Mouse (Mus musculus) frontal cortex, postnatal 10 days (tissue): ENCODE measurements around the gene Mpv17.

Experiments
- DNase-seq, 2 experiments: peaks; one replicate each; pipeline ENCODE4 v3.0.0; 2022; ENCODE audit warnings: low spot score in 2 of 2, mixed read lengths in 1 of 2

Gene Mpv17

DNA sequence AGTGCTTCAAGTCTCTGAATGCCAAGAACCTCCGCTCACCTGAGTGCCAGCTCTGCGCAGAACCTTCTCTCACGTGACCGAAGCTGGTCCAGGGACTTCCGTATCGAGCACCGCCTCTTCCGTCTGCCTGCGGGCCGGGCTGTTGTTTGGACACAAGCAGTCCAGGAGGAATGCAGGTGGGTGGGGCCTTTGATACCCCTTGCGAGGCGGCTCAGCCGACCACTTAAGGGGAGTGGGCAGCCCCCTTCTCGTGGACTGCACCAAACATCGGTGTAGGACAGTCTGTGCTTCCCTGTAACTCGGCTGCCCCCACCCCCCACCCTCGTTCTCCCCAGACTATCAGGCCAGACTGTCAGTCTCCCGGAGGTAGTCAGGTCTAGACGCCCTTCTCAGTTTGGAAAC is at the start of gene Mpv17:
Mpv17 (minus strand) TSS at position 100 of the 402 bp plus-strand sequence.
- peak; percentile 76 to 77 for DNase-seq

DNA sequence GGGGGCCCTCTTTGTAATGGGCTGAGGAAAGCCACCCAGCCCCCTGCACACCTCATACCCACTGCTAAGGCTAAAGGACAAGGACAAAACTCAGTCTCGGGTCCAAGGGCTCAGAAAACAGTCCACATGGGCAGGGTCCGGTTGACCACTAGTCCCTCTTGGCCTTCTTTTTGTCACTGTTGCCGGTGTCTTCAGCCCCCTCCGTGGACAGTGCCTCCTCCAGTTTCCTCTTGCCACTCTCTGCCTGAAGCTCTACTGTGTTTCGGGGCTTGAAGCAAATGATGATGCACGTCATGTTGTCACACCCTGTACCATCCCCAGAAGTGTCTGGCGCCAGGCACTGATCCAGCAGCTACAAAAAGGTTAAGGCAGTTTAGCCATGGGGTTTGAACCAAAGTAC is 48.9 kb upstream of the Mpv17 start:
- no peak for DNase-seq

DNA sequence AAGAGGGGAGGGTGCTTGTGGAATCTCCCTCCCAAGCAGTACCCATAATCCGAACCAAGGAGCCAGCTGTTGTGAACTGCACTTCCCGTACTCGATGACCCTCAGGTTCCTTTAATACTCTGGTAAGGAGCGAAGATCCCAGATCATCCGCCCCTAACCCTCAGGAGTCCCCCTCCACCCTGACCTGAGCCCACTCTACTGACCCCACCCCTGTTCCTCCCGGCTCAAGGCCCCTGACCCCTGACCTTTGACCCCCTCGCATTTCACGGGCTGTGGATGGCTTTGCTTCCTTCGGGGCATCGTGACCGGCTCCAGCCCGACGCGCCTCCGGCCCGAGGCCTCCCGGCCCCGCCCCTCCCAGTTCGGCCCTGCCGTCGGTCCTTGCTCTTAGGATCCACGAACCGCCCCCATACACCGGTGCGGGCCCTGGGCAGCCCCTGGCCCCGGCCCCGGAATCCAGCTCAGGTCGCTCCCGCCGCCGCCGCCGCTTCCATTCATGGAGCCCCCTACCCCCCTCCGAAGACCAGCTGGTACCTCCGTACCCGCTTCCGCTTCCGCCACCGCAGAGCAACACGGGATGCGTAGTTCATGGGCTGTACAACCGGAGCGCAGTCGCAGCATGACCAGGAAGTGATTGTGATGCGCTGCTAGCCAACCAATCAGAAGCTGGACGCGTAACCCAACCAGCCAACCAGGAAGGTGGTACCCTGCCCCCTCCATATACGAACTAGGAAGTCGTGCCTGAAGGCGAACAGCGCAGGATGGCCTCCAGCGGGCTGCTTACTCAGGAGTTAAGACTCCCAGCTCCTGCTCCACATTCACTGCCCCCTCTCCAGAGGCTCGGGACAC is 47.9 kb upstream of the Mpv17 start, which contains the start of gene Zfp513:
Zfp513 (minus strand) TSS at position 562 of the 849 bp plus-strand sequence.
- DNase-seq, result peak; percentile 96 to 99

DNA sequence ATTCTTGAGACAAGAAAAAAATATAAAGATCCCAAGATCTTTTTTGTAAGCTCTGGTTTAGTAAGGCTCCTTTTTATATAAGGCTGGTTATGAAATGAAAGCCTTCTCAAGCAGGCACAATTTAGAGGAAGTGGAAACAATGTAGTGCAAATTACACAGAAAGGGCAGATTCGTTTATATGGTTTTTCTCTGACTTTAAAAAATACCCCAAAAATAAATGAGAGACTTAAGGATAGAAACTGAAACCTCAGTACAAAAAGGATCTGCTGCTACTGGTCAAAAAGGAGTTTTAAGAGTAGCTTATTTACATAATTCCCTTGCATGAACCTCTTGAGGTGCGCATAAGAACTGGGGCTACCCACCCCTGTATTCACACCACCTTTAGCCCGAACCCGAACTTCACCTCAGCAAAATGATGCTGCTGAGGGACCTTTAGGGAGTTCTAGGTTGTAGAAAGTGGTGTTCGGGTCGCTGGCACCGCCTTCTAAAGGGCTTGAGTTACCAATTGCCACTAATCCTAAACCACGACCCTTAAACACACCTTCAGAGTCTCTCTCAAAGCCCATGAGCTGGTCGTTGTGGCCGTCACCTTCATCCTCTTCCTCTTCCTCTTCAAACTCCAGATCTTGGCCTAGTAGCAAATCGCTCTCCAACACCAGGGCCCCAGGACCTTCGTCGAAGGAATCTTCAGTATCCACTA is 47.1 kb upstream of the Mpv17 start:
- DNase-seq, result no peak

DNA sequence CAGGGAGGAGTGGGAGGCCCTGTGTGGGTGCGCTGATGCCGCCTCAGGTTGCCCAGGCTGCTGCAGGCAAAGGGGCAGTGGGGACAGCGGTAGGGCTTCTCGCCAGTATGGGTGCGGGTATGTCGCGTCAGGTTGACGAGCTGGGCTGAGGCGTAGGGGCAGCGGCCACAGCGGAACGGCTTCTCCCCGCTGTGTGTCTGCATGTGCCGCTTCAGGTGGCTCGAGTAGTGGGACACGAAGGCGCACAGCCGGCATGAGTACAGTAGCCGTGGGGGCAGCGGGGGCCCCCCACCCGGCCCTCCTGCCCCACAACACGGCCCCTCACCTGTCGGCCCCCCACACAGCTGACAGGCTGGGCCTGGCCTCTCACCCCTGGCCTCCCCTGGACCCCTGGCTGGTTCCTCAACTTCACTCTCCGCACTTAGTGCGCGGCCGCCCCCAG is 46.3 kb upstream of the Mpv17 start:
- peak in 1 of 2 experiments; percentile 45 for DNase-seq

DNA sequence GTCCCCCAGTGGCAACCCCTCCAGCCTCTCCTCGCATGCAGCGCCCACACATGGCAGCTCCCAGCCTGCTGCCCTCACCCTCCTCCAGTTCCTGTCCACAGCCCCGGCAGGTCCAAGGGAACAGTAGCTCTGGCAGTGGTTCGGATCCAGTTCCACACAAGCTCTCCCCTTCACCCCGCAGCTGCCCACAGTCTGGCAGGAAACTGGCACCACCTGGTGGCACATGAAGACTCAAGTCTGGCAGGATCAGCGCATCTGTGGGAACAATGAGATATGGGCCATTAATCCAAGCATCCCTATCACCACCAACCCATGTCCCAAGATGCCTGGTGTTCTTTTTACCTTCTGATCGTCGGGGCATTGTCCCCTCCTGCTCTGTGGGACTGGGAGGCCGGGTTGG is 45.8 kb upstream of the Mpv17 start:
- no peak for DNase-seq

DNA sequence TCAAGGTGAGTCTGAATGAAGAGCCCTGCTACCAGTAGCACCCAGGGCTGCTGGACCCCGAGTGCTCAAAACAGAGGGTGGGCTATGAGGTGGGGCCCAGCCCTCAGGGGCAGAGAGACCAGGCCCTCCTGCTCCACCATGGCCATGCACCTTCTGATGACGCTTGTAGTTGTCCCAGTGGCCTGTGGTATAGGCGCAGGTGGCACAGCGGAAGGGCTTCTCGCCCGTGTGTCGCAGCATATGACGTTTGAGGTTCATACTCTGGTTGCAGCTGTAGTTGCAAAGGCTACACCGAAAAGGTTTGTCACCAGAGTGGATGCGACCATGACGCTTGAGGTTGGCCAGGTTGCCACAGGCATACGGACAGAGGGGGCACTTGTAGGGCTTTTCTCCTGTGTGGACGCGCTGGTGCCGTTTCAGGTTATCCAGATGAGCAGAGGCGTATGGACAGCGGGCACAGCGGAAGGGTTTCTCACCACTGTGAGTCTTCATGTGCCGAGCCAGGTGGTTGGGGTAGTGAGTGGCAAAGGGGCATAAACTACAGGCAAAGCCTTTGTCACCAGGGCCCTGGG is 45.4 kb upstream of the Mpv17 start:
- DNase-seq, result no peak

DNA sequence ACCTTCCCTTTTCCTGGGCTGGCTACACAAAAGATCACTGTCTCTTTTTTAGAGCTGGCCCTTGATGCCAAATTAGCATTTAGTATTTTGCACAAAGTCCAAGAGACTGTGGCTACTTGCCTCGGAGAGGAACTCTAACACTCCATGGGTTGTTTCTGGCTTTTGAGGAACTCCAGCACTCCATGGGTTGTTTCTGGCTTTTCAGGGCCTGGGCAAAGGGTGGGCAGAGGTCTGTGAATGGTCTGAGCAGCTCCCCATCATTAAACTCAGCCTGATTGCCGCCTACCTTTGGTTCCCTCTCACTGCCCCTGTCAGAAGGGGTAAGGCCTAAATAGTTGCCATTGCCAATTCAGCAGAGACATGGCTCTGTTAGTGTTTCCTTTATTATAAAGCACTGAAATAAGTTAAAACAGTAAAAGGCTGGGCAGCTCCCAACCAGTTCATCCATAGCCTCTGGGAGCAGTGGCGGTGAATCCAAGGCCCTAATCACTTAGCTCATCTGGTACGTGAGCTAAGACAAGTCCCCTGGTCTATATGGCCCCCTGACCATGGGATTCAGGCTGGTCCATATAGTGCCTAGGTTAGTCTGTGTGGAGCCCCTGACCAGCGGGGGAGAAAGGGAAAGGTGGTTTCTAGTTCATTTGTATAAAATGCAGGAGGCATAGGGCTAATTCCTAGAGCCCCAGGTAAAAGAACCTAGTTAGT is 44.7 kb upstream of the Mpv17 start:
- no peak for DNase-seq

DNA sequence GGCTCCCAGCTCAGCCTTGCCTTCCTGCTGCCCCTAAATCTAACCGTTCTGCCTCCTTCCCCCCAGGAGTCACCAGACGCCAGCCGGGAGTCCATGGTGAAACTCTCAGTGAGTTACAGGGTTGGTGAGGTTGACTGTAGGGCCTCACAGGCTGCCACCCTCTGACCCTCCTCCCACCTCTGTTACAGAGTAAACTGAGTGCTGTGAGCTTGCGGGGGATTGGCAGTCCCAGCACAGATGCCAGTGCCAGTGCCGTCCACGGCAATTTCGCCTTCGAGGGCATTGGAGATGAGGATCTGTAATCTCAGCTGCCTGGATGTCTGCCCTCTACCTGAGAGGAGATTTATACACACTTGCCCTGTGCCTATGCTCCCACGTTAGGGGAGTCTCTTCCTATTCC is 44.1 kb upstream of the Mpv17 start:
- no peak for DNase-seq

DNA sequence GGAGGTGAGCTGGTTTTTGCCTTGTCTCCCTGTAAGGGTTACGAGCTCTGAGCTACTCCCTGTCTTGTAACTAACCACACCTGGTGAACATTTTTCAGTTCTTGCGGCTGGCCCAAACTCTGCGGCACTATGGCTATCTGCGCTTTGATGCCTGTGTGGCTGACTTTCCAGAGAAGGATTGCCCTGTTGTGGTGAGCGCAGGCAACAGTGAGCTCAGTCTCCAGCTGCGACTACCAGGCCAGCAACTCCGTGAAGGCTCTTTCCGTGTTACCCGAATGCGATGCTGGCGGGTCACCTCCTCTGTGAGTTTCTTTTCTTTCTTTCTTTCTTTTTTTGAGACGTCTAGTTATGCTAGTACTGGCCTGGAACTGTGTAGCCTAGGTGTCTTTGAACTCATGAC is 43.0 kb upstream of the Mpv17 start:
- no peak for DNase-seq

DNA sequence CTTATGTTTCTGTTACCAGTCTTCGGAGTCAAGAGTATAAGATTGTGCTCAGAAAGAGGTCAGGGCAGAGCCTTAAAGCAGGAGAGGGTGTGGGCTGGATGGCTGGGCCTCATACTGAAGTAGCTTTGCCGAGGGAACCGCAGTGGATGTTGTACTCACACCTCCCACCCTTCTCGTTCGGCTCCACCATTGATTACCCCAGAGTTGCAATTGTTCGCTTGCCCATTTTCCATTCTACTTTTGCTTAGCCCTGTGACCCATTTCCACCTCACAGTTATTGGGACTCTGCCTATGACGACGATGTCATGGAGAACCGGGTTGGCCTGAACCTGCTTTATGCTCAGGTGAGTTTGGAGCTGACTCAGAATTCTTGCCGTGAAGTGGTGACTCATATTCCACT is 42.2 kb upstream of the Mpv17 start:
- DNase-seq, result no peak

DNA sequence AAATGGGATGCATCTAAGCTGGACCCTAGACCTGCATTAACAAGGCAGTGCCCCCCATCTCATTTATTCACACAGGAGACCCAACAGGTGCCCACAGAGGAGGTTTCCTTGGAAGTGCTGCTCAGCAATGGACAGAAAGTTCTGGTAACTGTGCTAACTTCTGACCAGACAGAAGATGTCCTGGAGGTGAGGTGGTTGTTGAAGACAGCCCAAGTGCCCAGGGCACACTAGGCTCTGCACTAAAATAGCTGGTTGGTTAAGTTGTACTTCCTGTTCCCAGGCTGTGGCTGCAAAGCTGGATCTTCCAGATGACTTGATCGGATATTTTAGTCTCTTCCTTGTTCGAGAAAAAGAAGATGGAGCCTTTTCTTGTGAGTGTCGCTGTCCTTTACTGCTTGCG is 41.6 kb upstream of the Mpv17 start:
- no peak for DNase-seq

DNA sequence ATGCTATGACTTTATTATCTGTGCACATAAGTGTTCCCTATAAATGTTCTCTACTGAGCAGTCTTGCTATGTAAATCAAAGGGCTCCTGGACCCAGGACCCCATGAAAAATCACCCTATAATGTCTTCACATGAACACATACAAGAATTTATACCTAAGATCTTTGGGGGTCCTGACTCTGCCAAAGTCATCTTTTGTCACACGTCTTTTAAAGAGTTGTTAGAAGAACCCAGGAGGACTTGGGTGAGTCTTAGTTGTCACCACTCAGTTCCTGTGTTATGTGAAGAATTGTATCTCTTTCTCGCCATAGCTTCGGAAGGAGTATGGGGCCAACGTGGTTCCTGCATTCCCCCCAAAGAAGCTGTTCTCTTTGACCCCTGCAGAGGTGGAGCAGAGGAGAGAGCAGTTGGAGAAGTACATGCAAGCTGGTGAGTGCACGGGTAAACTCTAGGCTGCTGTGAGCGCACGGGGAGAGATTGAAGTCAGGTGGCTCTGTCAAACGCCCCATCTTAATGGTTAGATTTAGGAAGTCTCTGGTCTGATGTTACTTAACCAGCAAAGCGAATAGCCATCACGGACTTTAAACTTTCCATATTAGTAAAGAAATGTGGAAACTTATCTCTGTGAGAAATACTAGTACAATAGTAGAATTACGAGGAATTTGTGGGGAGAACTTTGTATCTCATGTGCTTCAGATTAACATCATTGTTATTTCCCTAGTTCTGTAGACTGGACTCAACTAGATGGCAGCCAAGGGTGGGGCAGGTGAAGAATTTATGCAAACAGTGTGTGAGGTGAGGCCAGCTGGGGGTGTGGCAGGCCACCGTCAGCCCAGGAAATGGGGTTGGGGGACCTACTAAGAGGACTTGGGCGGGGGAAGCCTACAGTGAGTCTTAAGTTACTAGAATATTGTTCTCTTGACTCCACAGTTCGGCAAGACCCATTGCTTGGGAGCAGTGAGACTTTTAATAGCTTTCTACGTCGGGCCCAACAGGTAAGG is 40.7 kb upstream of the Mpv17 start:
- no peak for DNase-seq

DNA sequence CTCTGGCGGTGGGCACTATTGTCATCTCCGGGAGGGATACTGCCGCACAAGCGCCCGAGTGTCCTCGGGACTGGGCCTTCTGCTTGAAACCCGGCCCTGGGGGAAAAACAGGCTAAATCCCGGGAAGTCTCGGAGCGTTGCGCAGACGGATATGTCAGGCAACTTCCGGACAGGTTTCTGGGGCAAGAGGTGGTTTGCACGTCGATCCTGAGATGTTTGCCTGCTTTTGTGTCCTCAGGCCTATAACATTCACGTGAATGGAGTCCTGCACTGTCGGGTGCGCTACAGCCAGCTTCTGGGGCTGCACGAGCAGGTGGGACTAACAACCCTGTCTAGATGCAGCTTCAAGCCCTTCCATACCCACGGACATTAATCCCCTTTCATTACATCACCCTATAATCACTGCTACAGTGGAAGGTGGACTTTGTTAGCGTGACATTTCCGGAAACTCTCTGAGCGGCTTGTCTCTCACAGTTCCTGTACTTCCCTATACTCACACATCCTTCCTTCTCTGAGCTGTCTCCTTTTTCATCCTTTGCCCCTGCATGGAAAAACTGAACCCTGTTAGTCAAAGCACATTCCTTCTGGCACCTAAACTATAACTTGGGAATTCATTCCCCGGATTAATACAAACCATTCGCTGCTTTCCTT is 39.7 kb upstream of the Mpv17 start:
- peak in 1 of 2 experiments; percentile 20 for DNase-seq

DNA sequence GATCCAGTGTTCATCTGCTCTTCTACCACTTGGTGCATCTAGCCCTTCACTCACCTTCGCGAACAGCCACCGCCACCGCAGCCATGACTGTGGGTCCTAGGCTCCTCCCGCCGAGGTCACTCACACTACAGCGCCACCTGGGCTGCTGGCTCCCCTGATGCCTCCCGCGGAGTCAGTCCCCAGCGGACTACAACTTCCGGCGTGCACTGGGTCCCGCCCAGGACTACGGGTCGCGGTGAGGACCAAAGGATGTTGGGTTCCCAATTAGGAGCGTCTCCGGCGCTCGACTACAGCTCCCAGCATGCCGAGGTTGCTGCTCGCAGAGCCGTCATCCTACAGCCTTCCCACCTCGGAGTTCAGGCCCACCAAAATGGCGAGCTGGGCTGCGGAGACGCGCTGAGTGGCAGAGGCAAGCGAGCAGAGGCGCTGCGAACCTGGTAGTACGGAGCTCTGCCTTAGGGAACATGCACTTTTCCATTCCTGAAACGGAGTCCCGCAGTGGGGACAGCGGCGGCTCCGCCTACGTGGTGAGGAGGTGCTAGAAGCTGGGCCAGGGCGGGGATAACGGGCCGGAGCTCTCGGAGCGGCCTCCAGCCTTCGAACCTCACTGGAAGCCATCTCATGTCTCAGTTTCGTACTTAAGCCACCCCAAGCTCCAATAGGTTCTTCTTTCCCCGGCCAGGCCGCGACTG is 39.0 kb upstream of the Mpv17 start, which contains the start of the genes Snx17 and Eif2b4:
Snx17 (plus strand) TSS at position 289 of the 692 bp plus-strand sequence.
Eif2b4 (minus strand) TSS at position 492 of the 692 bp plus-strand sequence.
- peak; percentile 98 to 99 for DNase-seq

DNA sequence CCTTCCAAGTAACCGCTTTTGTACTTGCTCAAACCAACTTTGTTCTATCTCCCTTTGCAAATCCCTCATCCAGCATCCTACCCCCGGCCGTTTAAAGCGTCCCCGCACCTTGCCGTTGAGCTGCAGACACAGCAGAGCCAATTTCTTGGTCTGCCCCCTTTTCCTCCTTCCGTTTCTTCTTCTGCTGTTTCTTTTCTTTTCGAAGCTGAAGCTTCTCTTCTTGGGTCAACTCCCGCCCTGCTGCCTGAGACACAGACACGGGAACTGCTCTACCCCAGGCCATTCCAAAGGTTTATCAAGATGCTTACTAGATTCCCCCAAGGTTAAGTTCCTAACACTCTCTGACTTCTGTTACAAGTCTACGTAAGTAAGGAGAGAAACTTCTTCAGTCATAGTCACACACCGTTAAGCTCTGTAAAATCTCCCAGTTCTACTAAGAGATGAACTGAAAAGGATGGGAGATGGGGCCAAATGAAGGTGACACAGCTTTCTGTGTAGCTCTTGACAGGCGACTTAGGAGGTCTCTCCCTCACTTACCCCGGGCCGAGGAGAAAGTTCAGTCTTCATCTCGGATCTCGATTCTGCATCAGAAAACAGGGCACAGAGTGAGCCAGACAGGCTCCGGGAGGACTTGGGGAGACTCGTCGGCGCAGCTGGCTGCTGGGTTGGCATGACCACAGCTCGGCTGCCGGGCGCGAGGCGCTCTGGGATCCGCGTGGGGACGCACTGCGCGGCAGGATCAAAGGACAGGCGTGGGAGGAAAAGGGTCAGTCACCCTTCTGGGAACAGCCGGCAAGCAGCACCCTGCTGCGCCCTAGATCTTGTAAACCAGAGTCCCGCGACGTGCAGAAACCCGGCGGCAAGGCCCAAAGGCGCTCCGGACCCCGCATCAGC is 38.2 kb upstream of the Mpv17 start:
- no peak for DNase-seq

DNA sequence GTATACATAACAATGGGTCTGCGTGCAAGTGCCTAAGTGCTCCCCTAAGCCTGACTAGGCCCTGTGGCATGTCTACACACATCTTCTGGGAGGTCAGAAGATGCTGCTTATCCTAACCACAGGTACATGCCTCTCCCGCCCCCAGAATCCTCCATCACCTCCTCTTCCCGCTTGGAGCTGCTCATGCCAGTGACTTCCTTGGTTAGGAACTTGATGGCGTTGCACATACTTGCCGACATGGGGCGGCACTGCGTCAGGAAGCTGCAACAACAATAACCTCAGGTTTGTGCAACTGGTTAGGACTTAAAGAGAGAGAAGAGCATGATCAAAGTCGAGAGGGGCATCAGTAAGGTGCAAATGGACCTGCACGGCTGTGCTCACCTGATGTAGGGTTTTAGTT is 36.1 kb upstream of the Mpv17 start:
- no peak for DNase-seq

DNA sequence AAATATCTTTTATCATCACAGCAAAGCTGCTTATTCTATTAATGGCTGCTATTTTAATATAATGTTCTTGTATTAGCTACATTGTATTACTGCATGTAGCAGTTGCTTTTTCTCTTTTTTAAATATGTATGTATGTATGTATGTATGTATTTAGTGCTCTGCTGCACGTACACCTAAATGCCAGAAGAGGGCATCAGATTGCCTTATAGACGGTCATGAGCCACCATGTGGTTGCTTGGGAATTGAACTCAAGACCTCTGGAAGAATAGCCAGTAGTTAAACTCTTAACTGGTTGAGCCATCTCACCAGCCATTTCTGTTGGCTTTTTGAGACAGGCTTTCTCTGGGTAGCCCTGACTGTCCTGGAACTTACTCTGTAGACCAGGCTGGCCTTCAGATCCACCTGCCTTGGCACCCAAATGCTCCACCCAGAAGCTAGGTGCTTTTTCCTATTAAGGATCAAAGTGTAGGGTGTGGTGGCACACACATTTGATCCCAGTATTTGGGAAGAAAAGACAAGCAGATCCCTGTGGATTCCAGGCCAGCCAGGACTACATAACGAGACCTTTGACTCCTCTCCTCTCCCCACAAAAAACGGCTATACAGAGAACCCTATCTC is 34.3 kb upstream of the Mpv17 start:
- DNase-seq, result no peak
